Mouse (Mus musculus) neutrophil, adult 5-6 weeks (primary cell): Measurements from ENCODE around the gene Gm4737. TPM values are rescaled to one million over a fixed set of nuclear protein-coding genes. Genes with fewer than 3 reads are reported as not detected.

Experiments used
- total RNA-seq: library from RNA; stranded (forward); fragments of 200-1000 nt; gene quantifications from 2 replicates; pipeline ENCODE4 v1.2.3, GENCODE M21; 2017

The Gm4737 gene
- total RNA-seq, 1 experiment from 2014 or later = not detected

Other genes with a start within 250 kb of the Gm4737 start
- not detected in 2 replicates for gene Phldb2, start 201.5 kb downstream of the Gm4737 start, total RNA-seq
- 8.3 and 10.5 TPM in 2 replicates for gene Plcxd2, start 144.9 kb downstream of the Gm4737 start, total RNA-seq
- gene Cd96, start 34.8 kb downstream of the Gm4737 start, total RNA-seq = 11.3 and 13.5 TPM in 2 replicates